Mouse (Mus musculus): ENCODE data around the gene Banp. TPM values are rescaled to one million over a fixed set of nuclear protein-coding genes. Genes with fewer than 3 reads are reported as not detected.

Gene Banp
- total RNA-seq, 2 experiments from 2014 or later = 16.3 to 94.6 TPM

Other genes with a start within 250 kb of the Banp start
- gene Jph3, start 220.1 kb upstream of the Banp start, total RNA-seq (2015; ENCODE audit: low replicate concordance) = not detected in 2 replicates
- not detected in 2 replicates for gene Jph3, start 220.1 kb upstream of the Banp start, total RNA-seq (2017; ENCODE audit: low replicate concordance)
- gene Klhdc4, start 120.2 kb upstream of the Banp start, total RNA-seq (2015; ENCODE audit: low replicate concordance) = 7.9 and 16.3 TPM in 2 replicates
- gene Klhdc4, start 120.2 kb upstream of the Banp start, total RNA-seq (2017; ENCODE audit: low replicate concordance) = 15.7 and 17.9 TPM in 2 replicates
- gene Slc7a5, start 42.1 kb upstream of the Banp start, total RNA-seq (2015; ENCODE audit: low replicate concordance) = 204 and 216 TPM in 2 replicates
- 167 and 189 TPM in 2 replicates for gene Slc7a5, start 42.1 kb upstream of the Banp start, total RNA-seq (2017; ENCODE audit: low replicate concordance)
- gene Car5a, start 4.8 kb upstream of the Banp start, total RNA-seq (2015; ENCODE audit: low replicate concordance) = not detected in 2 replicates
- not detected in 2 replicates for gene Car5a, start 4.8 kb upstream of the Banp start, total RNA-seq (2017; ENCODE audit: low replicate concordance)